9 mouse cellular contexts compared by ENCODE assay signal in the genomic region with DNA sequence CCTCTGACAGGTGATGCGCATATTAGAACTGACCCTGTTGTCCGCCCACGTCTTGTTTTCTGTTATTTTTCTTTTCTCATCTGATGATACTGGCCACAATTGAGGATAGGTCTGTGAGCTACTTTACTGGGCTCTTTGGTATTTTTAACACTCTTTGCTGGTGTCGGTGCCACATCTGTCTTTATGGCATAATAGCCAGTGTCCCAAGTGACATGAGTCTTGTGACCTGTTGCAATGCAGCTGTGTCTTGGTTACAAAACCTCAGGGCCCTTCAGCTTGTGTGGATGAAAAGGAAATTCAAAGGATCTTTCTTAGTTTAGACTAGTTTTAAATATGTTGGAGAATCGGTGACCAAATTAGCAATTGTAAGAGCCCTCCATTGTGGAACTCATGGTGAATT. TPM values are rescaled to one million over a fixed set of nuclear protein-coding genes. Genes with fewer than 3 reads are reported as not detected.
DNase-seq lines count a peak whose midpoint lies in the region; ATAC-seq lines count a peak whose summit lies in the region.
"Had no signal": no experiment of that assay in that cellular context is flagged by ENCODE, and none has a peak within 500 bp of the region (broad histone marks: within the 10 kb centered on the region; RNA-seq: fewer than 3 reads in every experiment).

No protein-coding gene starts in this region.

- ATAC-seq in lung, embryonic 15.5 days (ENCODE audit: borderline replicate concordance, extremely low read depth, low FRiP score, low TSS enrichment) = no peak
- no peak for ATAC-seq in embryonic facial prominence, embryonic 15.5 days (ENCODE audit: insufficient number of reproducible peaks, low FRiP score, low TSS enrichment, low read depth)
- no peak for ATAC-seq in limb, embryonic 15.5 days (ENCODE audit: insufficient number of reproducible peaks, low FRiP score, low TSS enrichment, low read depth)

- WGBS in lung, embryonic 15.5 days = 31% methylated on average over 5 of the region's 5 CpGs
- WGBS in embryonic facial prominence, embryonic 15.5 days = 34% methylated on average over 5 of the region's 5 CpGs
- whole genome bisulfite sequencing in limb, embryonic 15.5 days = 33% methylated on average over 5 of the region's 5 CpGs

- DNase-seq in lung, adult 18-20 months = no peak
- peak; percentile 15 for DNase-seq in splenic B cell, adult 2 months (ENCODE audit: low read depth, low spot score)
- no peak for DNase-seq in urinary bladder, postnatal 25 days (ENCODE audit: low spot score)
- DNase-seq in adrenal gland, postnatal 14 days = no peak
- DNase-seq in ovary, postnatal 36 days (ENCODE audit: low spot score) = no peak
- DNase-seq: thymus, adult 18-20 months had no signal

- H3K9ac ChIP-seq in lung, embryonic 15.5 days = peak overlapping the region; percentile 95
- peak overlapping the region; percentile 90 for H3K9ac ChIP-seq in embryonic facial prominence, embryonic 15.5 days
- H3K9ac ChIP-seq in limb, embryonic 15.5 days = peak overlapping the region; percentile 95

- H3K4me1 ChIP-seq in lung, embryonic 15.5 days = peaks cover 22% of the 10 kb centered on the region
- H3K4me1 ChIP-seq in embryonic facial prominence, embryonic 15.5 days = peaks cover 21% of the 10 kb centered on the region
- peaks cover 21% of the 10 kb centered on the region for H3K4me1 ChIP-seq in limb, embryonic 15.5 days

- no peaks in the 10 kb centered on the region for H3K27me3 ChIP-seq in lung, embryonic 15.5 days
- H3K27me3 ChIP-seq in embryonic facial prominence, embryonic 15.5 days = no peaks in the 10 kb centered on the region
- no peaks in the 10 kb centered on the region for H3K27me3 ChIP-seq in limb, embryonic 15.5 days
- no peaks in the 10 kb centered on the region for H3K27me3 ChIP-seq in splenic B cell, adult 2 months (ENCODE audit: control insufficient read depth, insufficient read depth, low read length, poor library complexity, severe bottlenecking)

- no peaks in the 10 kb centered on the region for H3K36me3 ChIP-seq in lung, embryonic 15.5 days
- H3K36me3 ChIP-seq in embryonic facial prominence, embryonic 15.5 days = no peaks in the 10 kb centered on the region
- peaks cover 5% of the 10 kb centered on the region for H3K36me3 ChIP-seq in limb, embryonic 15.5 days
- no peaks in the 10 kb centered on the region for H3K36me3 ChIP-seq in splenic B cell, adult 2 months (ENCODE audit: control insufficient read depth, insufficient read depth, low read length, poor library complexity, severe bottlenecking)

- no peak overlapping the region for H3K27ac ChIP-seq in lung, embryonic 15.5 days
- H3K27ac ChIP-seq in embryonic facial prominence, embryonic 15.5 days (replicated peaks) = no peak overlapping the region
- H3K27ac ChIP-seq in limb, embryonic 15.5 days = no peak overlapping the region

- H3K9me3 ChIP-seq in lung, embryonic 15.5 days = no peaks in the 10 kb centered on the region
- no peaks in the 10 kb centered on the region for H3K9me3 ChIP-seq in embryonic facial prominence, embryonic 15.5 days (replicated peaks)
- H3K9me3 ChIP-seq in limb, embryonic 15.5 days = no peaks in the 10 kb centered on the region

- H3K4me3 ChIP-seq in lung, embryonic 15.5 days = peak overlapping the region; percentile 84
- peak overlapping the region; percentile 76 for H3K4me3 ChIP-seq in embryonic facial prominence, embryonic 15.5 days (replicated peaks)
- H3K4me3 ChIP-seq in limb, embryonic 15.5 days = peak overlapping the region; percentile 86

- H3K4me2 ChIP-seq in lung, embryonic 15.5 days = peak overlapping the region; percentile 78
- peak overlapping the region; percentile 76 for H3K4me2 ChIP-seq in embryonic facial prominence, embryonic 15.5 days (replicated peaks)
- peak overlapping the region; percentile 55 for H3K4me2 ChIP-seq in limb, embryonic 15.5 days

RNA-seq across cellular contexts. Expression of a gene that starts 0.9 kb away (rescaled TPM):
- 37.3 and 40.3 TPM in 2 replicates for polyA plus RNA-seq in lung, embryonic 15.5 days (2015; fragmentation: Nextera tagmentation; extraction: Ambion mirVana)
- polyA plus RNA-seq in embryonic facial prominence, embryonic 15.5 days (2015; fragmentation: Nextera tagmentation; extraction: Ambion mirVana) = 47.6 and 49.1 TPM in 2 replicates
- polyA plus RNA-seq in limb, embryonic 15.5 days (2015; fragmentation: Nextera tagmentation; extraction: Ambion mirVana) = 43.5 and 48.0 TPM in 2 replicates
- 145 and 149 TPM in 2 replicates for total RNA-seq in adrenal gland, postnatal 14 days (2021)

RNA-seq across cellular contexts. Expression of a gene that starts 37.9 kb away (rescaled TPM):
- 89.7 and 94.4 TPM in 2 replicates for polyA plus RNA-seq in lung, embryonic 15.5 days (2015; fragmentation: Nextera tagmentation; extraction: Ambion mirVana)
- 91.3 and 94.1 TPM in 2 replicates for polyA plus RNA-seq in embryonic facial prominence, embryonic 15.5 days (2015; fragmentation: Nextera tagmentation; extraction: Ambion mirVana)
- polyA plus RNA-seq in limb, embryonic 15.5 days (2015; fragmentation: Nextera tagmentation; extraction: Ambion mirVana) = 86.3 and 91.7 TPM in 2 replicates
- 104 and 107 TPM in 2 replicates for total RNA-seq in adrenal gland, postnatal 14 days (2021)

RNA-seq across cellular contexts. Expression of a gene that starts 49.3 kb away (rescaled TPM):
- 4.1 and 5.0 TPM in 2 replicates for polyA plus RNA-seq in lung, embryonic 15.5 days (2015; fragmentation: Nextera tagmentation; extraction: Ambion mirVana)
- 3.9 and 6.5 TPM in 2 replicates for polyA plus RNA-seq in embryonic facial prominence, embryonic 15.5 days (2015; fragmentation: Nextera tagmentation; extraction: Ambion mirVana)
- 2.9 and 4.5 TPM in 2 replicates for polyA plus RNA-seq in limb, embryonic 15.5 days (2015; fragmentation: Nextera tagmentation; extraction: Ambion mirVana)
- total RNA-seq in adrenal gland, postnatal 14 days (2021) = 4.5 and 6.0 TPM in 2 replicates
